Mouse (Mus musculus) gastrocnemius, postnatal 36 days (tissue): ENCODE data around the gene Vars. TPM values are rescaled to one million over a fixed set of nuclear protein-coding genes. Genes with fewer than 3 reads are reported as not detected.

Experiments used
- DNase-seq, 2 experiments: peaks; one replicate each; pipeline ENCODE4 v3.0.0; 2022
- intact Hi-C: fragments of 180-260 bp; cut with DNase I; formaldehyde crosslinking; loops from one replicate; pipeline ENCODE4 v1.15.1; 2025
- total RNA-seq, 2 experiments: library from RNA; stranded (reverse); gene quantifications; 2 replicates each; pipeline ENCODE4 v1.2.3; 2021

Gene Vars
- total RNA-seq, 2 experiments from 2014 or later: 29.3 to 31.8 TPM

DNA sequence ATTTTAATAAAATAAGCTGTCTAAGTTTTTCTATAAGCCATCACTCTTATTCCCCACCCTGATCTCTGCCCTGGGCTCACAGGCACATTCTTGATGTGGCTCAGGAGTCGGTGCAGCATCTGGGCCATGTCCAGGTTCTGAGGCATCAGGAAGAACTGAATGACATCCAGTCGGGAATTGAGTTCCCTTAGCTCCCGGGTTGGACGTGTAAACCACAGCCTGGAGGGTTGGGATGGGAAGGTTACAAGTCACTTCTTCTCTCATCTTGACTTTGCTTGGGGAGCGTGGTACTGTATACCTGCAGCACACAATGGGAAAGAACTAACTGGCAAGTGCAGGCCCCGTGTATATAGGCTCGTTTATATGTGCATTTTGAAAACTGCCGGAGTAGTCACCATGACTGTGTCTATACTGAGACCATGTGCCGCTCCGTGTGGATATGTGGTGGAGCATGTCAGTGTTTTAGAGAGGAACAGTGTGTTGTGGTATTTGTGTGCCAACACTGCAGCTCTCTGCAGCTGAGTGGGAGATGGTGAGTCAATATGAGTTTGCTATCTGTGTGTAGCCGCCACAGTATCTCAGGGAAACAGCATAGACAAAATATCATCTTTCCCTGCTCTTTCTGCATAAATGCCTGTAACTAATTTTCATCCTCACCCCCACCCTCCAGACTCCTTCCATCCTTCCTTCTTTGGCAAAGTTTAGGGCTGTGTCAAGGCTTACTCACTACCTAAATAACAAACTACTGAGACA, 38.5 kb downstream of the Vars start:
- DNase-seq: no peak
- intact Hi-C loops: no loop called here

DNA sequence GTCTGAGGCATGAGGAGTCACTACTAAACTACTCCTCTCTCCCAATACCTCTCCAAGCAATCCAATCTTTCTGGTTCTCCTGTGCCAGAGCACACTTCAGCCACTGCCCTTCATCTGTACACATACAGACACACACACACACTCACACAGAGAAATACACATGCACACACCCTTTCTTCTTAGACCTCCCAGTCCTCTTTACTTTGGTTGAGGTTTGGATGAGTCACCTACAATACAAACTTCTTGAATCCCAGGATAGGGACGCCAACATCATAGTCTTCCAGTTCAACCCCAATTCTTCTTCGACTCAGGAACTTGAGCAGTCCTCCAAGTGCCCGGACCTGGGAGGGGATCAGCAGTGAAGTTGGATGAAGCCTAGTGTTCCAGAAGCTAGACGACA, 43.0 kb downstream of the Vars start:
- intact Hi-C loops: no loop called here
- no peak for DNase-seq

DNA sequence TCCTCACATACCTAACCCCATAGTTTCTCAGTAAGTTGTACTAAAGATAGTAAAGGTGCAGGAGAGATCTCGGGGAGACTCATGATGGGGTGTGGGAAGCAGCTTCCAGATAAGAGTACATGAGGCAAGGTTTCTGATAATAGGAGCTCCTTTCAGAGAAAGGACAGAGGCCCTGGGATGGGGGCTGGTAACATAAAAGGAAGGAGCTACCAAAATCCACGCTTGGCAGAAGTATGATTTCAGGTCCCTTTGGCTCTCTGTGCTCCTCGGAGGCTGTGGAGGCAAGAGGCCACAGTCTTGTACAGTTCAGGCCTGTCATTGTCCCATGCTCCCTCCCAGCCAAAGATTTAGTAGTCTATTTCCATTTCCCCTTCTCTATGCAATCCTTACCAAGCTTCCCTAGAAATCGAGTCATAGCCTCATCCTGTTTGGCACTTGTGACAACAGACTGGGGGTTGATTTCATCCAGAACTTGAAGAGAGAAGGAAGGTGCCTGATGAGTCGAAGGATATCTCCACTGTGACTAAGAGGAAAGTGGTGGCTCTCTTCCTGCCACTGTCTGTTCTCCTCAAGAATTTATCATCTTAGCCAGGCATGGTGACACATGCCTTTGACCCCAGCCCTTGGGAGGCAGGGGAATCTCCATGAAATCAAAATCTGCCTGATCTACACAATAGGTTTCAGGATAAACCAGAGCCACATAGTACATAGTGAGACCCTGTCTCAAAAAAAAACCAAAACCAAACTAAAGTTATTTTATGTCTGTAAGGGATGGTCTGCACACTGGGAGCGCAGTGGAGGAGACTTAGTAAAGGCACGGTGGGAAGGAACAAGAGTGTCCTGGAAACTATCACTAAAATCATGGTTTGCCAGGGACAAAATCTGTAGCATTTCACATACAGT, 44.4 kb downstream of the Vars start:
- intact Hi-C loops: no loop called here
- DNase-seq: no peak

DNA sequence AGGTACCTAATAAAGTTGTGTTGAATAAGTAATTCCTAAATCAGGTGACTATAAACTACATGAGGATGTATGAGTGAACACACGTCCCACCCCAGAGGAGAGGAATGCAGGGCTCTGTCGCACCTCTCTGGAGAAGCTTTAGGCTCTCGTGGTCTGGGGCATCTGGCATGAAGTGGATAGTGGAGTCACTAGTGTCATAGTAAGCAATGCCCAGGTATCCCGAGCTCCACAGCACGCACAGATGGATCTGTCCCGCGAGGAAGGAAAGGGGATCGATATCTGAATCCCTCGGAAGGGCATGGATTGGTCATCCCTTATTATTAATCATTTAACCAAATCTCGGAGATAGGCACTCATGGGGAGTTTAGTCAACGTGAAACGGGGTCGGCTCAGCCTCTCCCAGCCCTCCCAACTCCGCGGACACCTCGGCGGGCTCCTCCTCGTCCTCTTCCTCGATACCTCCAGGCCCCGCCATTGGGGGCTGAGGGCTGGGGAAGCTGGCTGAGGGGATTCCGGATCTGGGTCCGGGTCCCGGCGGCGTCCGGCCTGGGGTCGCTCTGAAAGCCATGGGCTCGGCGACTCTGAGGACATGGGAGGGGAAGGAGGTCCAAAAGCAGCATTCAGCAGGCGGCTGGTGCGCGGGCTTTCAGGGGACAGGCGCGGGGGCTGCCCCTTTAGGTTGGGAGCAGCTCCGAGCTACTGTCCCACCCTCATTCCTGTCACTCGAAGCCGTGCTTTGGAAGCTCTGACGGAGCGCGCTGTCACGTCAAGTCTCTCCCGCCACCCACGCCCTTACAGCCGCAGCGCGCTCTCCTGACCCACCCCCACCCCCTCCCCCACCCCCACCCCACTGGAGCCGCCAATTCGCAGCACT, 45.3 kb downstream of the Vars start:
- intact Hi-C loops: no loop called here
- no peak for DNase-seq

DNA sequence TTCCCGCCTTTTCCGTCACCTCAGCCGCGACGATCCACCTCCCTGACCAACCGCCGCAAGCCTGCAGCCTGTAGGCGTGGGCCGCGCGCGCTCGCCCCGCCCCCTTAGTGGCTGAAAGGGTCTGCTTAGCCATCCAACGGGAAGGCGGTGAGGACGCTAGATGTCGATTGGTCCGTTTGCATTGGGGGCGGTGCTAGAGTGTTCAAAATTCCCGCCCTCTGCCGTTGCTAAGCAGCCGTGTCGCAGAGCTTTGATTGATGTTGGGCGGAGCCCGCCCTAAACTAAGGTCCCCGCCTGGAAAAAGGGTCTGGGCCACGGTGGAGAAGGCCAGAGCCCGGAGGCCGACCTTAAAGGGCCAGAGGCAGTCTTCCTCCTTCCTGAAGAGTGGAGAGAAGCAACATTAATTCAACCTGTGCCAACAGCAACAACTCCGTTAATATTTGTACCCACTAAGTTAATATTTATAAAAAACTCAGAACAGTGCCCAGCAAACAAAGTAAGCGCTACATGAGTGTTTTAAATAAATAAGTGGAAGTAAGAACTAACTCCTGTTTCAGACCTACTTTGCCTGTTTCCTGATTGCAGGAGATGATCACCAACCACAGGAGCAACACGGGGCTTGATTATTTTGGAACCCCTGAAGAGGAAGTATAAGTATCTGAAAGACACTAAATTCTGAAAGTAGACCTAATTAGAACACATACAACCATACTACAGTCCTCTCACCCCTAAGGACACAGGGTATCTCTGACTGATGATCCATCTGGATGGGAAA, 46.1 kb downstream of the Vars start, which contains the start of gene Msh5:
Gene Msh5, minus strand, starts transcription at position 65 of the 775 bp plus-strand sequence.
- peak; percentile 96 to 97 for DNase-seq
- intact Hi-C loops: no loop called here

DNA sequence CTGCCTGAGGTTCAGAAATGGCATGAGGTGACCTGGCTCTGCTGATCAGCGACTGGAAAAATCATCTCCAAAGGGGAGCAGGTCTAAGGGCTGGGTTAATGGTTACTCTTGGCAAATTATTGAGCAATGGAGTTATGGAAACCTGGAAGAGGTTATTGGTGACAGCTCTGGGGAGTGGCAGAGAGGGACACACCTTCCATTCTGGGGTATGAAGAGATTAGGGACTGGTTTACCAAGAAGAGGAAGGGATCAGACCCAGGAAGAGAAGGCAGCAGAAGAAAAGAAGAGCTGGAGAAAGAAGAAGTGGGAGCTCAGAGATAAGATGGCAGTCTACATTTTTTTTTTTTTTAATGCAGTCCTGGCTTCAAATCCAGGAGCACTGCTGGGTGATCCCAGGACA, 46.9 kb downstream of the Vars start:
- DNase-seq: no peak
- intact Hi-C loops: no loop called here

DNA sequence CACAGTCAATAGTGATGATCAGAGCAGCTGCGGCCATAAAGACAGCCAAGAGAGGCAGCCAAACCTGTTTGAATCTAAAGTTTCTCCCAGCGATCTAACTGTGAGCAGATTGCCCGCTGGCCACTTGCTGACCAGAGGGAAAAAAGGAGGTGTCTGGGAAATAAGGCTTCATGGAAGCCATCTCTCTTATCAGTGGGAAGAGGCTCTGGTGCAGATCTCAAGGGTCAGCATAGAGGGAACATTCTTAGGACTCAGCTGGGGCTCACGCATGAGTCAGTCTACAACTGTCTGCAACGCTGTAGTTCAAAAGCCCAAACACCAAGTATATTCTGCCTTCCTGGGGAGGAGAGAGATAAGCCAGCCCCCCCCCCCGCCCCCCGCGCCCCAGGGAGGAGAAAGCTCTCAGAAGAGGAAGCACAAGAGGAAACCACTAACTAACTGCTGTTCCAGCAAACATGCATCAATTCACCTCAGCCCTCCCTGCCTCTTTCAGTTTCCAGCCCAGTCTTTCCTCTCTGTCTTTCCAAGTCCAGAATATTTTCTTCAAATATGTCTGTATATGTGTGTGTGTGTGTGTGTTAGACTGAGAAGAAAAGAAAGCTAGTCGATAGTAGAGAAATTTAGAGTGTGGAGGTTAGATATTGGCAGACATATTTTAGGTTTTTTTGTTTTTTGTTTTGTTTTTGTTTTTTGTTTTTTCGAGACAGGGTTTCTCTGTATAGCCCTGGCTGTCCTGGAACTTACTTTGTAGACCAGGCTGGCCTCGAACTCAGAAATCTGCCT, 47.6 kb downstream of the Vars start:
- DNase-seq: no peak

DNA sequence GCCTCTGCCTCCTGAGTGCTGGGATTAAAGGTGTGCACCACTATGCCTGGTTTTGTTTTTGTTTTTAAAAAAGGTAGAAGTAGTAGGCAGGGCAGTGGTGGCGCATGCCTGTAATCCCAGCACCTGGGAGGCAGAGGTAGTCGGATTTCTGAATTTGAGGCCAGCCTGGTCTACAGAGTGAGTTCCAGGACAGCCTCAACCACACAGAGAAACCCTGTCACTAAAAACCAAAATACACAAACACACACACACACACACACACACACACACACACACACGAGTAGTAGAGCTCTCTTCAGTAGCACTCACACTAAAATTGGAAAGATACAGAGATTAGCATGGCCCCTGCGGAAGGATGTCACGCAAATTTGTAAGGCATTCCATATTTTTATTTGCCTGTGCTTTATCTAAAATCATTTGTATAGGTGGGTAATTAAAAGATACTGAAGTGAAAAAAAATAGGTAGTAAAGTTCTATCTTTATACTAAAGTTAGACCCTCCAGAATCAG, 48.2 kb downstream of the Vars start:
- no peak for DNase-seq
- intact Hi-C loops: no loop called here

More for the DNA sequence above, 47.6 kb downstream of the Vars start:
- intact Hi-C loops: no loop called here

DNA sequence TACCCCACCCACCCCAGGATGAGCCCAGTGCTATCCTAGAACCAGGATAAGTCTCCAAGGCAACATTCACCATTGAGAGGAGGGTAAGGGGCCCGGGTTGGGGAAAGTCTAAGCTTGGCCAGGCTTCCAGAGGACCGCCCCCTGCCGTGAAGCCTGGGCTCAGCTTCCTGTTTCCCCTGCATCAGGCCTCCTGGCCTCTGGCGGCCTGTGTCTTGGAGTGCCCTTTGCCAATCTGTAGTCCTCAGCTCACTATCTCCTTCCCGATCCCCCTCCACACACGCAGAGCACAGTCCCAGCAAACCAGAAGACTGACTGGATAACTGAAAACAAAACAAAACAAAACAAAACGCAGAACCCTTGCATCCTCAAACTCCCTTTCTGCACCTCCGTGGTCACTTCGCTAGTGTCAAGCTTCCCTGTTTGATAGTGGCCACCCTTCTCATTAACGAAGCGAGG, 48.8 kb downstream of the Vars start, which contains the start of gene Clic1:
Gene Clic1, plus strand, starts transcription at position 406 of the 456 bp plus-strand sequence.
- peak in 1 of 2 experiments; percentile 51 for DNase-seq
- intact Hi-C loops: no loop called here

DNA sequence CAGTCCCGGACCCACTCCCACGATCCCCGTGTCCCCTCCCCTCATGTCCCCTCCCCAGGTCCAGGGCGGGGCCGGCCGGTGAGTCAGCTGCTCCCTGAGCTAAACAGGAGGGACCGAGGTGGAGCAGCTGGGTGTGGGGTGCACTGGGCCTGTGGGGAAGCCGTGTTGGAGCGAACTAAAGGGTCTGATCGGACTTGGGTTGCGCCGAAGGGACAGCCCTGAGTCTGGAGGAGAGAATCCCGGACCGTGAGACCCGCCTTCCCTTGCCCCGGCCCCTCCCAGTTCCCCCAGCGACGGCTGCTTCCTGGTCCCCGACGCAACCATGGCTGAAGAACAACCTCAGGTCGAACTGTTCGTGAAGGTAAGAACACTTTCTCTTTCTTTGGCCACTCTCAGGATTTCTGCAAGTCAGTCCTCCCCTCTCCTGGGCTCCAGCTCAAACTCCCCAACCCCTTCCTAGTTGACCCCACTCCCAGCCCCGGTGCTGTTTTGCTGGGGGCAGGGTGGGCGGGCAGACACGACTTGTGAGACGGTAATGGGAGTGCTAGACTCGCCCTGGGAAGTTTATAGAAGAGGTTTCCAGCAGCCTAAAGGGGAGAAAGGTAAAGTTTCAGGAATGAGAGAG, 49.5 kb downstream of the Vars start:
- peak; percentile 69 to 71 for DNase-seq
- intact Hi-C loops: no loop called here

DNA sequence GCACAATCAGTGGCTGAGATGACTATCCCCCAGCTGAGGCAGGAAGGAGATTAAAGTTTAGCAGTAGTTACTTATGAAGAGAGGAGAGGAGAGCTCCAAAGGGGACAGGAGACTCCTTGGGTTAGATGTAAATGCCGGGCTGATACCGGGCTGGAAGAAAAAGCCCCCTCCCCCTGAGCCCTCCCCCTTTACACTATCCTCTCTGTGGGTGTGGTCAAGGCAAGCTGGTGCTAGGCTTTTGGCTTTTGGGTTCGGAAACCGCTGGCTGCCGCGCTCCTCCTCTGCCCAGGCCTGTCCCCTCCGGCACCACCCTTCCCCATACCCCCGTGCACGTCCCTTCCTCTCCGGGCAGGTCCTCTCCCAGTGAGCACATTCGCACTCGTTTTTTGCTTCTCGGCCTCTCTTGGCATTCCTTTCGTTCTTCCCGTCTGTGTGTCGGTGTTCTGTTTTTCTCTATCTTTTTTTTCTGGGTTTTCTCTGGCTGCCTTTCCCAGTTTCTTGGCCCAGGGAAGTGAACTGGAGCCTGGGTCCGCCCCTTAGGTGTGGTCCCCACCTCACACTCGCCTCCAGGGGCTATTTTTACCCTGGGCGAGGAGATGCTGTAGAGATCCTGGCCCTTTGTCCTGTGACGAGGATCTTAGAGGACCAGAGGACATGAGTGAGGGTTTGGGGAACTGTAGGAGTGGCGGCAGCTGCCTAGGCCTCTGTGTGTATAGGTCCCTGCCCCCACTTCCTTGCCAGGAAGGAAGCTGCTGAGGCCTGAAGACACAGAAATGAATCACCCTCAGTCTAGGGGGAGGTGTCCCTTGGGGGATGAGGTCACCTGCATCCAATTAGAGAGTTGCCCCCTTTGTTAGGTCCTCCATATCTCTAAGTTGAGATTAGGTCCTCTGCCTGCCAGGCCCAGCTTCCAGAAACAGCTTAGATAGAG, 50.6 kb downstream of the Vars start:
- peak; percentile 49 to 54 for DNase-seq
- intact Hi-C loops: no loop called here

DNA sequence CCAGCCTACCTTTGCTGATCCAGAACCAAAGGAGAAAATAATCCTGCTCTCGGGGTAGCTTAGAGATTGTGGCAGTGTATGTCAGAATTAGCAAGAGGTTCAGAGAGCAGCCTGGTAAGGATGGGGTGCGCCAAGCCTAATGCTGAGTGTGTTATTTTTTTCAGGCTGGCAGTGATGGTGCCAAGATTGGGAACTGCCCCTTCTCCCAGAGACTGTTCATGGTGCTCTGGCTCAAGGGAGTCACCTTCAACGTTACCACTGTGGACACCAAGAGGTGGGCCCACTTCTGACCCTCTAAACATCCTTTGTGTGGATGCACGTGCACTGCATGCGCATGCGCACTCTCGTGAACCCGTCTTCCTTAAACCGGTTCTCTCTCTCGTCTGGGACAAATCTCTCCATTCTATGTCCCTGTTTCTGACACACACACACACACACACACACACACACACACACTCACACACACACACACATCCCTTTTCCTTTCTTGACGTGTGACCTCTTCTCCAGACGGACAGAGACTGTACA, 51.5 kb downstream of the Vars start:
- no peak for DNase-seq
- intact Hi-C loops: no loop called here

DNA sequence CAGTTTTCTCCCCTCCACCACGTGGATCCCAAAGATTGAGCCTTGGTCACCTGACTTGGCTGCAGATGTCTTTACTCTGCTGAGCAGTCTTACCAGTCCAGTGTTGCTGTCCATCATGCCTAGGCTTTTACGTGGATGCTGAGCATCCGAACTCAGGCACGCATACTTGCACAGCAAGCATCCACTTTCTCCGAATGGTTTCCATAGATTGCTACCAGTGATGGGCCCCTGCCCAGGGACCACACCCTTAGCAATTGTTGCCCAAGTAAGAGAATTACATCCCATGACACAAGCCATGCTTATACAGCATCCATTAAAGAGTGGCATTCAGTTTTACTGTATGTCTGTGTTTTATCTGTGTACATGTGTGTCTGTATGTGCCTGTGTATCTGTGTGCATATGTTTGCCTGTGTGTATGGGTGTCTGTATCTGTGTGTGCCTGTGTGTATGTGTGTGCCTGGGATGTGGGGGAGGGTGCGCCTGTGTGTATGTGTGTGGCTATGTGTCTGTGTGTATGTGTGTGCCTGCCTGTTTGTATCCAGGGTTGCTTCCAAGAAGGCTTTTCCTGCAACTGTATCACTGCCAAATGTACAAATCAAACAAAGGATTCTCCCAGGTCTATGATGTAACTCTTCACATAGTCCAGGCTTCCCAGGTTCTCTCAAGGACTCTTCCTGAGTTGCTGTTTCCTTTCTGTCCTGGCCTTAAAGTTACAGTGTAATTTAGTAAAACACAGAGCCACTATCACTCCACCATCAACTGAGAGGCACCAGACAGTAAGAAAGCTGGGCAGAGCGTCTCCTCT, 55.1 kb downstream of the Vars start:
- intact Hi-C loops: no loop called here

DNA sequence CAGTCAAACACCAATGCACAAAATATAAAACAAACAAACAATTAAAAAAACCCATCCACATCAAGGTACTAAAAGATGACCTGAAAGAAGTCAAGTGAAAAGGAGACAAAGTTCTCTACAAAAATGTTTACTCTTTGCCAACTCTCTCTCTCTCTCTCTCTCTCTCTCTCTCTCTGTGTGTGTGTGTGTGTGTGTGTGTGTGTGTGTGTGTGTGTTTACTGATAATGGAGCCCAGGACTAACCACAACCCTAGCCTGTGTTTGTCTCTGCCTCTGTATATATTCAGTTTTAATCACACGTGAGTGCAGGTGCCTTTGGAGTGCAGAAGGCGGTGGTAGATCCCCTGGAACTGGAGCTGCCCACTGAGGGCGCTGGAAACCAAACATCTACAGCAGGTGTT, 56.3 kb downstream of the Vars start:
- intact Hi-C loops: no loop called here
- DNase-seq: no peak

More for the DNA sequence above, 55.1 kb downstream of the Vars start:
- no peak for DNase-seq

DNA sequence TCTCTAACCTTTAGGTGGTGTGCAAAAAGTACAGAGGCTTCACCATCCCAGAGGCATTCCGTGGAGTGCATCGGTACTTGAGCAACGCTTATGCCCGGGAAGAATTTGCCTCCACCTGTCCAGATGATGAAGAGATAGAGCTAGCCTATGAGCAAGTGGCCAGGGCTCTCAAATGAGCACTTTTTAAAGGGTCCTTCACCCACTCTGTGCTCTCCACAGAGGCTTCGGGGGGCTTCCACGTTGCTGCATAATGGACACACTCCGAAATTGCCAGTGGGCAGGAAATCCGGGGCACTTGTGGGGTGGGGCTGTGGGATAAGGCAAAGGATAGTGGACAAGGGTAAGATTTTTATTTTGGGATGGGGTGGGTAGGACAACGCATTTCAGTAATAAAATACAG, 57.5 kb downstream of the Vars start:
- no peak for DNase-seq
- intact Hi-C loops: loop anchor here (2.0 kb wide), 1 partner anchor 36 kb away; no protein-coding TSS in a partner anchor
